Mouse (Mus musculus) 3T3-L1 (cell line): ENCODE results near the gene Nphp1.

ENCODE experiments used
- DNase-seq: peaks from one replicate; pipeline ENCODE4 v3.0.0-alpha.2; 2015; ENCODE audit warnings: low read depth, low spot score

Nphp1 gene

DNA sequence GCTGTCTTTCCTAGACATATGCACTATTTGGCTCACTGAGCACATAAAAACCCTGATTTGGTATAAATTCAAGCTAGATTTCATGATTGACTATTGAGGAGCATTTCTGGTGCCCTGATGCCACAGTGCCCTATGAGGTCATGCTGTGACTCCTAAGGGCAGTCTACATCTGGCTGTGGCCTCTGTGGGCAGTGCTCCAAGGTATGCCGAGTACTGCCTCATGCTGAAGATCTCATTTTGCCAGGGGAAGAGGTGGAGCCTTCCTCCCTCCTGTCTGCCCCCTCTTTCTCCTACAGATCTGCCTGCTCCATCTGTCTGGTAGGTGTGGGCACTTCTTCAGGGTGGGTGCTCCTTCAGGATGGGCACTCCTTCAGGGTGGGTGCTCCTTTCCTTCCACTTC, 39.3 kb downstream of the Nphp1 start:
- DNase-seq, result peak; percentile 29

DNA sequence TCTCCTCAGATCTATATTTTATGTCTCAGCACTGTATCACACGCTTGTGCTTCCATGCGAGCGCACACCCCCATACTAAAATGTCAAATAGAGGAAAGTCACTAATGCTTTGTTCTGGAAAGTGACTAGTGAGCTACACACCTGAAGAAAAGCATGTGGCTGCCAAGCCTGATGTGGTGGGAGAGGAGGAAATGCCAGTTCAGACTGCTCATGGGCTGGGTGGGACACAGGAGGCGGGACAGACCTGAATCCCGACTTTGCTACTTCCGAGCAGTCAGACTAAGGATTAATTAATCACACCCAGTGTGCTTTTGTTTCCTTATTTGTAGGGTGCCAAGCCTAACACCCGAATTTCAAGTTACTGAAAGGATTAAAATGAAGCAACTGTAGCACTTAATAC, 40.4 kb downstream of the Nphp1 start:
- DNase-seq, result no peak

- no peak for DNase-seq
Measured at GRCm38 (mm10) chr2:127742637-127743036, 46.1 kb downstream of the Nphp1 start.

GRCm38 (mm10) chr2:127740756-127741519, 47.8 kb downstream of the Nphp1 start:
- DNase-seq, result no peak

GRCm38 (mm10) chr2:127737885-127738284, 50.8 kb downstream of the Nphp1 start:
- DNase-seq, result no peak

- DNase-seq, result no peak
Measured at GRCm38 (mm10) chr2:127736631-127737209, 52.0 kb downstream of the Nphp1 start.

DNA sequence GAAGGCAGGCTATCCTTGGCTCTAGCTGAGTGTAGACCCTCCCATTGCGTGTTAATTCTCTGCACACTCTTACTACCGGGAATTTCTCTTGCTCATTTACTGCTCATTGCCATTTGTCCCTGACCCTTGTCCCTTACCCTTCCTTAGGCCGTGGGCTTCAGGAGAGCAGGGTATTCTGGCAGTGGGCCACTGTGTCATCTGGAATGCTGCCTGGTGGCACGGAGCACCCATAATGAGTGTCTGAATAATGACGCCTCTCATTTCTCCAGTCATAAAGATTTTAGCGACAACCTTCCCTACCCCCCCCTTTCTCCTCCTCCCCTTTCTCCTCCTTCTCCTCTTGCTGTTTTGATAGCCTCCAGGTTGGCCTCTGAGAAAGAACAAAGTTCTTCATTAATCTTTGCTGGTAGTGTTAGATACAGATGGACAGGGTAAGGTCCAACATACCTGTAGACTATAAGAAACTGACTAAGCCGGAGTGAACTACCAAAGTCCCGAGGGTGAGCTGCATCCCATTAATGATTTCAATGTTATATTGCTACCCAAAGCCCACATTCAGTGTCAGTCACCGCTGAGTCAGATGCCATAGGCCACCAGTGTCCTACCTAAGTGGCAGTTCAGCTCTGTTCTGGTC, 53.1 kb downstream of the Nphp1 start:
- DNase-seq, result no peak

- DNase-seq, result no peak
Measured at GRCm38 (mm10) chr2:127734889-127735288, 53.8 kb downstream of the Nphp1 start.

GRCm38 (mm10) chr2:127730301-127730997, 58.2 kb downstream of the Nphp1 start:
- DNase-seq, result no peak

DNA sequence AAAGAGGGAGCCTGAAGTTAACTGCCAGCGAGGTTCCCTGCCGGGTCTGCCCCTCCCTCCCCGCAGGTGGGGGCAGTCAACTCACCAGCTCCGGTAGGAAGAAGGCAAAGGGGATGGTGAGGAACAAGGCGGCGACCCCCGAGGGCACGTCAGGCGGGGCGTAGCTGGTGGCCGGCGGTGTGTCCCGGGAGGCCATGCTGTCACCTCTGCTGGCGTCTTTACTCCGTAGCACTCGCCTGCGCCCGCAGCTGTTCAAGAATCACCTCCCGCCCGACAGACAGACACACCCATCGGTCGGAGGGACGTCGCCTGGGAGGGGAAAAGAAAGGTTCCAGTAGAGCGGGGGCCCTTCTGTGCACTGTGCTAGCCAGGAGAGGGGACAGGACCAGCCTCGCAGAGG, 59.0 kb downstream of the Nphp1 start, which contains the start of gene Mall:
Gene Mall (minus strand): TSS at position 262 of the 400 bp plus-strand sequence.
- no peak for DNase-seq

DNA sequence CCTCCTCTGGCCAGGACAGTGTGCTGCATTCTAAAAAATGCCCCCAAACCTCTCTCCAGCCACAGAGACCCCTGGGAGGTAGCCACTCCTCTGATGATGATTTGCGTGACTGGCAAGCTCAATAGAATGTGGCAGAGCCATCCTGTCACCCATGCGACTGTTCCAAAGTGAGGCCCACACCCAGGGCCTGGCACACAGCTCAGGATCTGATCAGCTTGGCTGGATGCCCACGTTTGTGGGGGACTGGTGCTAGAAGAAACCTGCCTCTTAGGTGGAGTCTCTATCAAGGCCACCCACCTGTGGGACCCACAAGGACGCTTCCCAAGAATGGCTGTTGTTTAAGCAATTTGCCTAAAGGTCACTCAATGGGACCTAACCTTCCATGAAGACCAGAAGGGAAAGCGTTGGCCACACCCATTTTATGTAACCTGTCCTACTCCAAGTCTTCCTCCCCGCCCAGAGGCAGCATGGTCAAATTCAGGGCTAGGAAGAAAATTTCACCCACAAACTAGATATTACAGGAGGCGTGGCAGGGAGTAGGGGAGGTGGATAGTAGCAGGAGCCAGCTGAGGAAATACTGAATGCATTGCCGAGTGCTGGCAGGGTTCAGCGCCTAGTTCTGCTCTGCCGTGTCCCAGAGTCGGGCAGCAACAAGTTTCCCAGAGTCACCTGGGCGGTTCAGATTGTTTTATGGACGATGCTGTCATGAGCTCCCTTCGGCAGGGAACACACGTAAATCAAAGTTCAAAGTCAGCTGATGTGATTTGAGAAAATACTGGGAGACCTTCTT, 59.8 kb downstream of the Nphp1 start:
- no peak for DNase-seq

- no peak for DNase-seq
Measured at GRCm38 (mm10) chr2:127728146-127728545, 60.6 kb downstream of the Nphp1 start.

- DNase-seq, result peak; percentile 40
Measured at GRCm38 (mm10) chr2:127723193-127723592, 65.5 kb downstream of the Nphp1 start.

DNA sequence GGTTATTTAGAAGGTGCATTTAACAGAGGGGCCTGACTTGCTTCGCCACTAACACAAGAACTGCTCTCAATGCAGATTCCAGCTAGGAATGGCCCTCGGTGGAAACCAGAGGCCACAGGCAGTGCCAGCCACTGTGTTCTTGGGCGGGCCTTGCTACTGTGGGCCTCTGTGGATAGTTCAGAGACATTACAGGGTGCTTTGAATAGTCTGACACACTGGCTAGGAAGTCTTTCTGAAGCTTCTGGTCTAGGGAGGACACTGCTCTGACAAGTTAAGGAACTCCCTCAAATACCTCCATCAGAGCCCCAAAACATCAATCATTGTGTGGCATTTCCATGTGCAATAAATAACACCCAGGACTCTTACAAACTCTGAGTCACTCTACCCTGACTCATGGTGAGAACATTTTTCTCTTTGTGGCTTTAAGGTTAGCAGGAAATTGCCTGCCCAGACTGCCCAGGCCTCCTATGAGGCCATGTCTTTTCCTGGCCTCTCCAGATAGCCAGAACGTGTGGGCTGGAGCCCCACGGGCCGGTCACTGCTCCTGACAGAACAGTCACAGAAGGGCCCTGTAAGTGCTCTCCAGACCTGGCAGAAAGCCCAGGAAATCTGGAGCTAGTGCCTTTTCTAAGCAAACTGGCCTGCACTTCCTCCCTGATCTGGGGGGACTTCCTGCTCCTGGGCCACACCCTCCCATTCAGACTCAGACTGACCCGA, 66.4 kb downstream of the Nphp1 start:
- peak; percentile 99 for DNase-seq

- no peak for DNase-seq
Measured at GRCm38 (mm10) chr2:127718839-127719468, 69.7 kb downstream of the Nphp1 start.

DNA sequence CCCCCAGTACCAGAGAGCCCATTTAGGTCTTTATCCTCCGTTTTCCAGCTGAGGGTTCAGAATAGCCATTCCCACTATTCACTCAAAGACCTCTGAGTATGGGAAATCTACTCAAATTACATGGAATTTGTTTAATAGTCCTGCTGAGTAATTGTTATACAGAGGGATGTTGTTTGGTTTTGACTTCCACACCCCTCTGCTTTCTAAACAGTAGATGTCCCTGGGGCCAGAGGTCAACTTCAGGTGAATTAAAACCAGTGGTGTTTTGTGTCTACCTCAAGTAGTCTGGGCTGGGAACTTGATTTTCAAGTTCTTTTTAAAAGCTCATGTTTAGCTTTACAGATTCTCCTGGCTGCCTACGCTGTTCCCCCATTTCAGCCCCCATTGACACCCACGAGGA, 74.0 kb downstream of the Nphp1 start:
- DNase-seq, result no peak

DNA sequence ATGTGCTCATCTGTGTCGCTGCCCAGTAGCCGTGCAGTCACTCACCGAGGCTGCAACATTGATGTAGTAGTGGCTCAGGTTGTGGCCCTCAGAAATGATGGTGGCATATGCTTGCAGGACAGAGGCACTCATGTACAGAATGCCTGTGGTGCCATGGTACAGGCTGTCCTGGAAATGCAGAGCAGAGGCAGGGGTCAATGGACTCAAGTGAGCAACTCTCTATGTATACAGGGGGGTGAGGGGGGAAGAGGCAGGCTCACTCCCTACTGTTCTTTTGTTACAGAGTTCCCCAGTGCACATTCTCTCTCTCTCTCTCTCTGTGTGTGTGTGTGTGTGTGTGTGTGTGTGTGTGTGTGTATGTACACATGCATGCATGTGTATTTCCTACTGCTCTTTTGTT, 79.9 kb downstream of the Nphp1 start:
- no peak for DNase-seq

GRCm38 (mm10) chr2:127708060-127708459, 80.6 kb downstream of the Nphp1 start:
- DNase-seq, result no peak

GRCm38 (mm10) chr2:127705267-127705666, 83.4 kb downstream of the Nphp1 start:
- no peak for DNase-seq
